Mouse (Mus musculus) T-helper 2 cell (primary cell): ENCODE measurements around the gene Ier3.

Experiments
- in situ Hi-C: fragments of 300-600 bp; cut with MboI, MseI; formaldehyde crosslinking; loops from one replicate; pipeline ENCODE4 v1.15.1; 2025; ENCODE audit warnings: high pct_unique_total_duplicates

Ier3 gene

GRCm38 (mm10) chr17:35810900-35811648, 10.4 kb upstream of the Ier3 start:
- in situ Hi-C loops, result no loop called here

GRCm38 (mm10) chr17:35812307-35812706, 9.2 kb upstream of the Ier3 start:
- in situ Hi-C loops, result no loop called here

- in situ Hi-C loops, result no loop called here
Observed at GRCm38 (mm10) chr17:35812736-35813135, 8.7 kb upstream of the Ier3 start.

- in situ Hi-C loops, result no loop called here
Observed at GRCm38 (mm10) chr17:35813245-35813647, 8.2 kb upstream of the Ier3 start.

GRCm38 (mm10) chr17:35813653-35814052, 7.8 kb upstream of the Ier3 start:
- in situ Hi-C loops, result no loop called here

GRCm38 (mm10) chr17:35814678-35815077, 6.8 kb upstream of the Ier3 start:
- in situ Hi-C loops, result no loop called here

GRCm38 (mm10) chr17:35815836-35816235, 5.6 kb upstream of the Ier3 start:
- in situ Hi-C loops, result no loop called here

- in situ Hi-C loops, result no loop called here
Observed at GRCm38 (mm10) chr17:35816686-35817085, 4.8 kb upstream of the Ier3 start.

GRCm38 (mm10) chr17:35817226-35817625, 4.3 kb upstream of the Ier3 start:
- in situ Hi-C loops, result no loop called here

GRCm38 (mm10) chr17:35820111-35820510, 1.4 kb upstream of the Ier3 start:
- in situ Hi-C loops, result no loop called here

GRCm38 (mm10) chr17:35822564-35822963, 1.1 kb downstream of the Ier3 start:
- in situ Hi-C loops, result no loop called here

GRCm38 (mm10) chr17:35822964-35823937, 1.8 kb downstream of the Ier3 start, which contains the start of gene Flot1:
Gene Flot1, plus strand, starts transcription at chr17:35823230.
- in situ Hi-C loops, result no loop called here

GRCm38 (mm10) chr17:35824402-35824801, 2.9 kb downstream of the Ier3 start:
- in situ Hi-C loops, result no loop called here

GRCm38 (mm10) chr17:35825109-35825850, 3.8 kb downstream of the Ier3 start:
- in situ Hi-C loops, result loop anchor here (5.0 kb wide), 1 partner anchor 82 kb away; no protein-coding TSS in a partner anchor

- in situ Hi-C loops, result loop anchor here (5.0 to 10.0 kb wide), 2 partner anchors 78 to 285 kb away; no protein-coding TSS in a partner anchor
Observed at GRCm38 (mm10) chr17:35829737-35830136, 8.3 kb downstream of the Ier3 start.

GRCm38 (mm10) chr17:35832400-35833238, 11.1 kb downstream of the Ier3 start:
- in situ Hi-C loops, result loop anchor here (10.0 kb wide), 1 partner anchor 282 kb away; no protein-coding TSS in a partner anchor

- in situ Hi-C loops, result loop anchor here (10.0 kb wide), 1 partner anchor 282 kb away; no protein-coding TSS in a partner anchor
Observed at GRCm38 (mm10) chr17:35833239-35833751, 11.8 kb downstream of the Ier3 start.

GRCm38 (mm10) chr17:35833894-35834293, 12.4 kb downstream of the Ier3 start:
- in situ Hi-C loops, result loop anchor here (10.0 kb wide), 1 partner anchor 281 kb away; no protein-coding TSS in a partner anchor

GRCm38 (mm10) chr17:35834696-35835422, 13.4 kb downstream of the Ier3 start:
- in situ Hi-C loops, result loop anchor here (5.0 to 10.0 kb wide), 2 partner anchors 37 to 280 kb away; no protein-coding TSS in a partner anchor
